Mouse (Mus musculus) liver, embryonic 14.5 days (tissue): ENCODE data around the gene Rpl6. TPM values are rescaled to one million over a fixed set of nuclear protein-coding genes. Genes with fewer than 3 reads are reported as not detected.

ENCODE experiments used
- ATAC-seq: fragments of 200-750 bp; cut with Nextera tagmentation; 2 replicates; pipeline ENCODE4 v1.8.0; 2017; ENCODE audit warnings: moderate number of reproducible peaks, mild to moderate bottlenecking, moderate library complexity; ENCODE audit not compliant: insufficient read depth
- DNase-seq, 3 experiments: peaks; one replicate each; pipeline ENCODE4 v3.0.0-alpha.2; 2012 to 2013; ENCODE audit warnings: low read depth in 3 of 3, low spot score in 3 of 3
- H3K27ac ChIP-seq: fragments of 300-500 bp; sonication (generic); 2 replicates; pipeline ENCODE4 v1.5.1; 2014; ENCODE audit warnings: moderate library complexity, mild to moderate bottlenecking, control low read depth, inconsistent platforms
- H3K27me3 ChIP-seq: fragments of 300-500 bp; sonication (generic); 2 replicates; pipeline ENCODE4 v1.6.1; 2014; ENCODE audit warnings: mild to moderate bottlenecking, low read length, moderate library complexity; ENCODE audit not compliant: control insufficient read depth, insufficient read depth
- H3K36me3 ChIP-seq: fragments of 300-500 bp; sonication (generic); replicated peaks from 2 replicates; pipeline ENCODE4 v1.6.1; 2014; ENCODE audit warnings: low read depth; ENCODE audit not compliant: control insufficient read depth, insufficient read depth
- H3K4me1 ChIP-seq, 2 experiments: fragments of 200-500 bp in 1 of 2; fragments of 300-500 bp in 1 of 2; sonication (generic) in 1 of 2; replicated peaks; 2 replicates each; pipeline ENCODE4 v1.6.1; 2012 to 2014; ENCODE audit warnings: antibody characterized with exemption in 1 of 2, inconsistent platforms in 1 of 2, low read length in 1 of 2; ENCODE audit not compliant: control insufficient read depth in 2 of 2, insufficient read depth in 2 of 2
- H3K4me2 ChIP-seq: fragments of 300-500 bp; sonication (generic); 2 replicates; pipeline ENCODE4 v1.6.1; 2014; ENCODE audit warnings: low read depth, mild to moderate bottlenecking, control low read depth, moderate library complexity
- H3K4me3 ChIP-seq, 2 experiments: fragments of 200-500 bp in 1 of 2; fragments of 300-500 bp in 1 of 2; sonication (generic) in 1 of 2; 2 replicates each; pipeline ENCODE4 v1.5.1; 2012 to 2014; ENCODE audit warnings: low read depth in 2 of 2, low read length in 2 of 2, mild to moderate bottlenecking in 2 of 2, control low read depth in 1 of 2, inconsistent platforms in 1 of 2, moderate library complexity in 1 of 2; ENCODE audit not compliant: insufficient read depth in 1 of 2
- H3K9ac ChIP-seq: fragments of 300-500 bp; sonication (generic); replicated peaks from 2 replicates; pipeline ENCODE4 v1.6.1; 2014; ENCODE audit warnings: mild to moderate bottlenecking, control low read depth, moderate library complexity
- H3K9me3 ChIP-seq: fragments of 300-500 bp; sonication (generic); 2 replicates; pipeline ENCODE4 v1.6.1; 2016; ENCODE audit warnings: low read length, mixed read lengths; ENCODE audit not compliant: control insufficient read depth
- CTCF ChIP-seq: IDR thresholded peaks from 2 replicates; pipeline ENCODE4 v1.5.1; 2016; ENCODE audit warnings: antibody characterized with exemption, low read depth, control low read depth
- EP300 ChIP-seq: IDR thresholded peaks from 2 replicates; pipeline ENCODE4 v1.6.1; 2016; ENCODE audit warnings: antibody characterized with exemption, low read depth
- WGBS: fragments of 180-500 bp; shearing (Covaris S2); extraction: QIAGEN DNeasy Blood & Tissue Kit; methylation state at CpG from one replicate; pipeline ENCODE4 v1.1.7; 2014; ENCODE audit not compliant: insufficient replicate concordance; 5-methylcytosine and 5-hydroxymethylcytosine counted together
- polyA plus RNA-seq, 2 experiments: library from polyadenylated mRNA; depleted of rRNA in 1 of 2; stranded (reverse) in 1 of 2; unstranded in 1 of 2; fragments of >200 nt; fragmentation: Nextera tagmentation in 1 of 2; extraction: Ambion mirVana in 1 of 2; gene quantifications; 2 replicates each; pipeline versions ENCODE4 v1.2.1 to v1.2.3; 2012 to 2014

Gene Rpl6
- polyA plus RNA-seq, 2 experiments = 477 to 658 TPM

DNA sequence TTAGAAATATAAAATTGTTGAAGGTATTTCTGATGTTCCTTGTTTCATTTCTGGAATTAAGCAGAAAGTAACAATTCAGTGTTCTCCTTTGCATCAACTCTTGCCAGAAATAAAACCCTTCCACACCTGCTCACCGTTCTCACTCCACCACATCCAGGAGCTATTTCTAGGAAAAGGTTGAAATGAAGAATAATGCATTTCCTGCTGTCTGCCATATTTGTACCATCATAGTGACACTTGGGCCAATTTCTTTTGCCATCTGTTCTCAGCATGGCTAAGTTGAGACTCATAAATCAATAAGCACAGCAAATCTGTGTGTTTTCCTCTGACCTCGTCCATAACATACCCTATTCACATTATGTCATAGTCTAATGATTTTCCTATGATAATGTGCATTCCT is 33.9 kb downstream of the Rpl6 start:
- Histone ChIP-seq H3K27ac (peak overlapping the region; percentile 94), H3K4me1 (peaks cover 87% of the 10 kb centered on the region in 2 experiments), H3K27me3 (no peaks in the 10 kb centered on the region), H3K9me3 (no peaks in the 10 kb centered on the region), H3K36me3 (peaks cover 16% of the 10 kb centered on the region), H3K9ac (peak overlapping the region; percentile 36; the same call in 1 of the 2 replicates), H3K4me2 (peak overlapping the region; percentile 67), H3K4me3 (no peak overlapping the region)
- WGBS = 67% methylated on average over 2 of the region's 2 CpGs
- ATAC-seq = no peak
- no peak for DNase-seq
- TF ChIP-seq EP300 (no peak), CTCF (no peak)

DNA sequence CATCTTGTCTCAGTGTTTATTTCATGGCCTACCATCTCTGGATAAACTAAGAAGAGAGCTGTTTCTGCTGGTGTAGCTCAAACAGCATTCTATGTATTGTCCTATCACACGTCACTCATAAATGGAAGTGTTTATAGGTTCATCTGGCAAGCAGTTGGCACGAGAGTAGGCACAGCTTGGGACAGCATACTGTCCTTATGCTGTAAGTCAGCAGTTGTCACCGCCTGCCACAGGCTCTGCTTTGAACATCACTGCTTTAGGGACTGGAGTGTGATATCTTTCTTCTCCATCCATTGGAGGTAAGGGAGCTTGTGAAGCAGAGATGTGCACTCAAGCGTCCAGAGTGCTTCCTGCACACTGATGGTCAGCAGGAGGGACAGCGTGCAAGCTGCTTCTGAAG is 35.6 kb downstream of the Rpl6 start:
- H3K9me3 ChIP-seq = no peaks in the 10 kb centered on the region
- peak overlapping the region; percentile 94 for H3K27ac ChIP-seq
- DNase-seq (no peak), ATAC-seq (no peak)
- no peaks in the 10 kb centered on the region for H3K27me3 ChIP-seq
- 55% methylated on average over 5 of the region's 5 CpGs for WGBS
- TF ChIP-seq EP300 (no peak), CTCF (no peak)
- H3K9ac ChIP-seq = peak overlapping the region; percentile 58
- peak overlapping the region; percentile 53 for H3K4me2 ChIP-seq
- H3K36me3 ChIP-seq = peaks cover 13% of the 10 kb centered on the region
- peak overlapping the region in 1 of 2 experiments; percentile 4; a peak in 1 of 4 replicates for H3K4me3 ChIP-seq
- peaks cover 86 to 87% of the 10 kb centered on the region in 2 experiments for H3K4me1 ChIP-seq

DNA sequence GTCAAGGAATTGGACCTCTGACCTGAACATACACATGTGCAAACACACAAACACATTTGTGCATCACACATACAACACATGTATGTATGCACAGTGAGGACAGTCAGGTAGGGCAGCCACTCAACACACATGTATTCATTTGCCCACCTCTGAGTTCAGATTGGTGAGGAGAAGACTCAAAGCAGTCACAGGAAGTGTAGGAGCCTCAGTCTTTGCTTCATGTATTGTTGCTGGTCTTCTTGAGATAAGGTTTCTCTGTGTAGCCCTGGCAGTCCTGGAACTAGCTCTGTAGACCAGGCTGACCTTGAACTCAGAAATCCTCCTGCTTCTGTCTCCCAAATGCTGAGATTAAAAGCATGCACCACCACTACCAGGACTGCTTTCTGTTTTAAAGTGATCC is 36.9 kb downstream of the Rpl6 start:
- Histone ChIP-seq H3K27ac (peak overlapping the region; percentile 94), H3K4me1 (peaks cover 90 to 94% of the 10 kb centered on the region in 2 experiments)
- DNase-seq = no peak

DNA sequence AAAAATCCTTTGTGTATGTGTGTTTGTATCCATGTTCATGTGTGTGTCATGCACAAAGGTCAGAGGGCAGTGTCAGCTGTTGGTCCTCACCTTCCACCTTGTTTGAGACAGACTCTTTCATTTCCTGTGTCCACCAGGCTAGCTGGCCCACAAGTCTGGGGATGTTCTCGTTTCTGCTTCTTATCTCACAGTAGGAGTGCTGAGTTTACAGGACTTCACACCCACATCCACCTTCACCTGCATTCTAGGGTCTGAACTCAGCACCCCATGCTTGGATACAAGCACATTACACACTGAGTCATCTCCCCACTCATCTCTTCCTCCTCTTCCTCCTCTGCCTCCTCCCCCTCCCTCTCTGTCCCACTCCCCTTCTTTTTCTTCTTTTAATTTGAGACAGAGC is 38.0 kb downstream of the Rpl6 start:
- 12% methylated on average over 1 of the region's 1 CpGs for WGBS
- ATAC-seq (peak; percentile 64), DNase-seq (no peak)
- Histone ChIP-seq H3K4me2 (peak overlapping the region; percentile 72), H3K9ac (peak overlapping the region; percentile 69), H3K27ac (peak overlapping the region; percentile 94), H3K27me3 (no peaks in the 10 kb centered on the region), H3K4me3 (peak overlapping the region; percentile 41 to 42; a peak in 3 of 4 replicates), H3K9me3 (no peaks in the 10 kb centered on the region), H3K4me1 (peaks cover 85 to 92% of the 10 kb centered on the region in 2 experiments), H3K36me3 (peaks cover 8% of the 10 kb centered on the region)
- TF ChIP-seq EP300 (no peak), CTCF (no peak)

More for the DNA sequence above, 36.9 kb downstream of the Rpl6 start:
- Histone ChIP-seq H3K9me3 (no peaks in the 10 kb centered on the region), H3K36me3 (peaks cover 8% of the 10 kb centered on the region), H3K4me3 (peak overlapping the region in 1 of 2 experiments; percentile 3; a peak in 1 of 4 replicates), H3K27me3 (no peaks in the 10 kb centered on the region), H3K4me2 (peak overlapping the region; percentile 72), H3K9ac (peak overlapping the region; percentile 69)
- no peak for ATAC-seq
- TF ChIP-seq CTCF = no peak

DNA sequence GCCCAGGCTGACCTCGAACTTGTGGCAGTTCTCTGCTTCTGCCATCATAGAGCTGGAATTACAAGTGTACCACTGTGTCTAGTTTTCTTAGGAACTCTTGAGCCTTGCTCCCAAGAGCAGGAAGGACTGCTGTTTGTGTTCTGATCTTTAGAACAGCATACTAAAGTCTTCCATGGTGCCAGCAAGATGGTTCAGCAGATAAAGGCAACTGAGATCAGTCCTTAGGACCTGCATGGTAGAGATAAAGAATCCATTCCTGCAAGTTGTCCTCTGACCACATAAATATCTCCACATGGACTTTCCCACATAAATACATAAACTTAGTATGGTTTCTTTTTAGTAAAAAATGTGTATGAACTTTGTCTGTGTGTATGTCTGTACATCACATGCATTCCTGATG is 38.4 kb downstream of the Rpl6 start:
- Histone ChIP-seq H3K4me2 (peak overlapping the region; percentile 72), H3K4me1 (peaks cover 86 to 93% of the 10 kb centered on the region in 2 experiments), H3K9ac (peak overlapping the region; percentile 69), H3K36me3 (peaks cover 11% of the 10 kb centered on the region), H3K9me3 (no peaks in the 10 kb centered on the region), H3K4me3 (peak overlapping the region; percentile 41 to 42; a peak in 3 of 4 replicates), H3K27ac (peak overlapping the region; percentile 94), H3K27me3 (no peaks in the 10 kb centered on the region)
- DNase-seq = peak; percentile 84 to 92 (median 90)
- 24% methylated on average over 1 of the region's 1 CpGs for WGBS
- TF ChIP-seq CTCF (no peak), EP300 (peak; percentile 98)
- peak; percentile 79 for ATAC-seq
